Mouse (Mus musculus) brown adipose tissue, adult 24 weeks (tissue): ENCODE results near the gene Zcchc13. TPM values are rescaled to one million over a fixed set of nuclear protein-coding genes. Genes with fewer than 3 reads are reported as not detected.

ENCODE experiments used
- H3K27ac ChIP-seq: fragments of 200-500 bp; replicated peaks from 2 replicates; pipeline ENCODE4 v1.5.1; 2012; ENCODE audit warnings: low read depth, mild to moderate bottlenecking, low read length
- H3K4me1 ChIP-seq: fragments of 200-500 bp; 2 replicates; pipeline ENCODE4 v1.6.1; 2012; ENCODE audit warnings: low read length, mixed read lengths; ENCODE audit not compliant: control insufficient read depth, insufficient read depth, insufficient read length
- H3K4me3 ChIP-seq: fragments of 200-500 bp; 2 replicates; pipeline ENCODE4 v1.5.1; 2012; ENCODE audit warnings: low read depth, mild to moderate bottlenecking, low read length, moderate library complexity; ENCODE audit not compliant: insufficient read depth
- polyA plus RNA-seq: library from polyadenylated mRNA; stranded (reverse); fragments of >200 nt; gene quantifications from 2 replicates; pipeline ENCODE4 v1.2.4, GENCODE M21; 2012; ENCODE audit not compliant: missing spikeins, insufficient read depth, insufficient read length

The Zcchc13 gene
- not detected in 2 replicates for polyA plus RNA-seq

- H3K27ac ChIP-seq = no peak within 1 kb of the TSS
- H3K4me1 ChIP-seq = no peaks in the 10 kb centered on the region
- H3K4me3 ChIP-seq = no peak within 1 kb of the TSS
Measured at GRCm38 (mm10) chrX:103630303-103630702, at the start of gene Zcchc13. TSS of gene Zcchc13 (plus strand) at chrX:103630586.

GRCm38 (mm10) chrX:103584262-103584661, 46.1 kb upstream of the Zcchc13 start:
- no peaks in the 10 kb centered on the region for H3K4me1 ChIP-seq
- no peak overlapping the region for H3K4me3 ChIP-seq
- no peak overlapping the region for H3K27ac ChIP-seq

- Histone ChIP-seq H3K4me3 (no peak overlapping the region), H3K4me1 (no peaks in the 10 kb centered on the region), H3K27ac (no peak overlapping the region)
Measured at GRCm38 (mm10) chrX:103592056-103592455, 38.3 kb upstream of the Zcchc13 start.

GRCm38 (mm10) chrX:103602553-103602952, 27.8 kb upstream of the Zcchc13 start:
- Histone ChIP-seq H3K4me3 (no peak overlapping the region), H3K4me1 (no peaks in the 10 kb centered on the region), H3K27ac (no peak overlapping the region)

GRCm38 (mm10) chrX:103604211-103604610, 26.2 kb upstream of the Zcchc13 start:
- H3K27ac ChIP-seq = no peak overlapping the region

GRCm38 (mm10) chrX:103605473-103605872, 24.9 kb upstream of the Zcchc13 start:
- H3K4me3 ChIP-seq = no peak overlapping the region
- H3K4me1 ChIP-seq = no peaks in the 10 kb centered on the region
- H3K27ac ChIP-seq = no peak overlapping the region

More at GRCm38 (mm10) chrX:103604211-103604610, 26.2 kb upstream of the Zcchc13 start:
- Histone ChIP-seq H3K4me1 (no peaks in the 10 kb centered on the region), H3K4me3 (no peak overlapping the region)

- no peak overlapping the region for H3K4me3 ChIP-seq
- no peak overlapping the region for H3K27ac ChIP-seq
- H3K4me1 ChIP-seq = no peaks in the 10 kb centered on the region
Measured at GRCm38 (mm10) chrX:103610401-103610800, 20.0 kb upstream of the Zcchc13 start.

GRCm38 (mm10) chrX:103611462-103611861, 18.9 kb upstream of the Zcchc13 start:
- Histone ChIP-seq H3K27ac (no peak overlapping the region), H3K4me3 (no peak overlapping the region), H3K4me1 (no peaks in the 10 kb centered on the region)

GRCm38 (mm10) chrX:103614700-103615233, 15.6 kb upstream of the Zcchc13 start:
- H3K4me3 ChIP-seq = no peak overlapping the region

GRCm38 (mm10) chrX:103615453-103615852, 14.9 kb upstream of the Zcchc13 start:
- H3K27ac ChIP-seq = no peak overlapping the region
- H3K4me1 ChIP-seq = no peaks in the 10 kb centered on the region
- no peak overlapping the region for H3K4me3 ChIP-seq

More at GRCm38 (mm10) chrX:103614700-103615233, 15.6 kb upstream of the Zcchc13 start:
- Histone ChIP-seq H3K4me1 (no peaks in the 10 kb centered on the region), H3K27ac (no peak overlapping the region)

- peak overlapping the region; percentile 4 for H3K27ac ChIP-seq
- H3K4me3 ChIP-seq = peak overlapping the region; percentile 46
- no peaks in the 10 kb centered on the region for H3K4me1 ChIP-seq
Measured at GRCm38 (mm10) chrX:103616162-103616535, 14.2 kb upstream of the Zcchc13 start.

GRCm38 (mm10) chrX:103616536-103617404, 13.6 kb upstream of the Zcchc13 start:
- H3K4me3 ChIP-seq = peak overlapping the region; percentile 85
- H3K27ac ChIP-seq = peak overlapping the region; percentile 99
- no peaks in the 10 kb centered on the region for H3K4me1 ChIP-seq

- no peak overlapping the region; the same call in 1 of the 2 replicates for H3K27ac ChIP-seq
- no peak overlapping the region for H3K4me3 ChIP-seq
- no peaks in the 10 kb centered on the region for H3K4me1 ChIP-seq
Measured at GRCm38 (mm10) chrX:103617405-103618095, 12.8 kb upstream of the Zcchc13 start.

GRCm38 (mm10) chrX:103621799-103622198, 8.6 kb upstream of the Zcchc13 start:
- H3K4me1 ChIP-seq = no peaks in the 10 kb centered on the region
- peak overlapping the region; percentile 96 for H3K27ac ChIP-seq

GRCm38 (mm10) chrX:103622260-103622934, 8.0 kb upstream of the Zcchc13 start:
- H3K4me1 ChIP-seq = no peaks in the 10 kb centered on the region
- H3K4me3 ChIP-seq = peak overlapping the region; percentile 58
- H3K27ac ChIP-seq = peak overlapping the region; percentile 96

More at GRCm38 (mm10) chrX:103621799-103622198, 8.6 kb upstream of the Zcchc13 start:
- H3K4me3 ChIP-seq = peak overlapping the region; percentile 58
